Mouse (Mus musculus) thymus, adult 2 months (tissue): ENCODE results near the gene Cilp. TPM values are rescaled to one million over a fixed set of nuclear protein-coding genes. Genes with fewer than 3 reads are reported as not detected.
A peak's percentile ranks its signal among the peaks of the same experiment; 100 is the strongest.
"Not testable (repeated sequence)": the region's sequence is repeated elsewhere in the genome, so short reads cannot be mapped to it uniquely, and the experiment has no call there.

ENCODE experiments used
- DNase-seq: peaks from one replicate; pipeline ENCODE4 v3.0.0; 2021
- H3K27ac ChIP-seq: fragments of 200-500 bp; 2 replicates; pipeline ENCODE4 v1.5.1; 2012; ENCODE audit warnings: low read length, control low read depth; ENCODE audit not compliant: control insufficient read depth, insufficient read depth
- H3K27me3 ChIP-seq: fragments of 200-500 bp; 2 replicates; pipeline ENCODE4 v1.6.1; 2012; ENCODE audit warnings: mild to moderate bottlenecking, low read length, moderate library complexity, mixed read lengths; ENCODE audit not compliant: control insufficient read depth, insufficient read depth
- H3K36me3 ChIP-seq: fragments of 200-500 bp; 2 replicates; pipeline ENCODE4 v1.6.1; 2012; ENCODE audit warnings: mild to moderate bottlenecking, low read length, moderate library complexity; ENCODE audit not compliant: control insufficient read depth, insufficient read depth
- H3K4me1 ChIP-seq: fragments of 200-500 bp; replicated peaks from 2 replicates; pipeline ENCODE4 v1.6.1; 2012; ENCODE audit warnings: low read length; ENCODE audit not compliant: control insufficient read depth, insufficient read depth
- H3K4me3 ChIP-seq: fragments of 200-500 bp; 2 replicates; pipeline ENCODE4 v1.5.1; 2012; ENCODE audit warnings: mild to moderate bottlenecking, low read length, control low read depth, moderate library complexity; ENCODE audit not compliant: control insufficient read depth, insufficient read depth
- CTCF ChIP-seq: fragments of 200-500 bp; IDR thresholded peaks from 2 replicates; pipeline ENCODE4 v1.5.1; 2012; ENCODE audit warnings: mild to moderate bottlenecking, control low read depth, low read length, moderate library complexity, borderline replicate concordance; ENCODE audit not compliant: control insufficient read depth, poor library complexity, insufficient read depth; ENCODE audit errors: extremely low read depth
- POLR2A ChIP-seq: fragments of 200-500 bp; IDR thresholded peaks from 2 replicates; pipeline ENCODE4 v1.6.1; 2012; ENCODE audit warnings: mild to moderate bottlenecking, low read length, control low read depth, moderate library complexity; ENCODE audit not compliant: control insufficient read depth, poor library complexity, insufficient read depth; ENCODE audit errors: extremely low read depth
- WGBS: fragments of 180-500 bp; shearing (Covaris S2); methylation state at CpG from one replicate; pipeline ENCODE4 v1.1.7; 2018; 5-methylcytosine and 5-hydroxymethylcytosine counted together
- polyA plus RNA-seq: library from polyadenylated mRNA; depleted of rRNA; stranded (reverse); fragments of >200 nt; gene quantifications from 2 replicates; pipeline ENCODE4 v1.2.3, GENCODE M21; 2012

Cilp gene
- polyA plus RNA-seq, 1 experiment: 1.8 TPM

DNA sequence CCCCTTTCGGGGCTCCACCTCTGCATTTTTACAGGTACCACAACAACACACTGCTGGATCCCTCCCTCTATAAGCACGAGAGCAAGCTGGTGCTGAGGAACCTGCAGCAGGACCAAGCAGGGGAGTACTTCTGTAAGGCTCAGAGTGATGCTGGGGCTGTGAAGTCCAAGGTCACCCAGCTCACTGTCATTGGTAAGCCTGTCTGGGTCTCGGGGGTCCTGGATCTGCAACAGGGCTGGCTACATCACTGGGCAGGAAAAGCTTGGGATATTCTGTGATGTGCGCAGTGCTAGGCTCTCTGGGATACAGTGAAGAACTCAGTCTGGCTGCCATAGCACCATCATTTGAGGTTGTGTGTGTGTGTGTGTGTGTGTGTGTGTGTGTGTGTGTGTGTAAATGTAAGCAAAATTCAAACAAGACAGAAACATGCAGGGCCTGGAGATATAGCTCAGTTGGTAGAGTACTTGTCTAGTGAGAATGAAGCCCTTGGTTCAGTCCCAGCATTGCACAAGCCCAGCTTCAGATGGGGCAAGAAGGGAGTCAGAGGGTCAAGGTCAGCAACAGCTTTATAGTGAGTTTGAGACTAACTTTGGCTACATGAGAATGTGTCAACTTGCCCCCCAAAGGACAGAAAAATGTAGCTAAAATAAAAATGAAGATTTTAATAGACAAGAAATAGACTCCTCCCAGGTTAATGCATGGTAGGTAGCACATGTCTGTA, 11.0 kb downstream of the Cilp start:
- Histone ChIP-seq H3K27me3 (no peaks in the 10 kb centered on the region), H3K4me3 (no peak overlapping the region), H3K4me1 (no peaks in the 10 kb centered on the region), H3K27ac (no peak overlapping the region), H3K36me3 (no peaks in the 10 kb centered on the region)
- no peak for DNase-seq
- TF ChIP-seq POLR2A (no peak), CTCF (no peak)
- 88% methylated on average over 4 of the region's 4 CpGs for WGBS

- H3K27ac ChIP-seq: no peak overlapping the region
- H3K4me1 ChIP-seq: no peaks in the 10 kb centered on the region
- 80% methylated on average over 5 of the region's 5 CpGs for WGBS
- H3K4me3 ChIP-seq: no peak overlapping the region
- TF ChIP-seq POLR2A (no peak), CTCF (no peak)
- H3K36me3 ChIP-seq: no peaks in the 10 kb centered on the region
- no peaks in the 10 kb centered on the region for H3K27me3 ChIP-seq
- DNase-seq: no peak
Observed at GRCm38 (mm10) chr9:65281536-65282151, 16.7 kb downstream of the Cilp start.

GRCm38 (mm10) chr9:65283301-65283700, 18.3 kb downstream of the Cilp start:
- Histone ChIP-seq H3K36me3 (no peaks in the 10 kb centered on the region), H3K27me3 (no peaks in the 10 kb centered on the region), H3K4me3 (no peak overlapping the region), H3K4me1 (no peaks in the 10 kb centered on the region), H3K27ac (no peak overlapping the region)
- no peak for TF ChIP-seq POLR2A
- TF ChIP-seq CTCF: no peak
- WGBS: 5% methylated on average over 3 of the region's 3 CpGs
- peak; percentile 44 for DNase-seq

DNA sequence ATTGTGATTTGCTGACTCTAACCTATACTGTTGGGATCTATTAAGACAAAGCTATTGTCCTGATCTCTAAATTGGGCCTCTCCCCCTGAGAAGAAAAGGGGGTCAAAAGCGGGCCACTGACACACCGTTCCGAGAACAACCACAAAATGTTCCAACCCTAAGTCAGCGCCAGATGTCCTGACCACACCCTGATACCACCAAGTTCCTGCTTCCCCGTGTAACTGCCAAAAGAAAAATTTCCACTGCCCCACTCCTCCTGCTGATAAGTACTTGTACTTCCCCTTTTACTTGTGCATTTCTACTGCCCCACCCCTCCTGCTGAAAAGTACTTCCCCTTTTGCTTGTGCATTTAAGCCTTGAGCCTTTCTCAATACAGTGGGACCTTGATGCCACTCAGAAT, 23.3 kb downstream of the Cilp start:
- 27% methylated on average over 5 of the region's 5 CpGs for WGBS
- not testable (repeated sequence) for H3K27ac ChIP-seq, H3K4me1 ChIP-seq, H3K27me3 ChIP-seq, H3K4me3 ChIP-seq, DNase-seq, H3K36me3 ChIP-seq

DNA sequence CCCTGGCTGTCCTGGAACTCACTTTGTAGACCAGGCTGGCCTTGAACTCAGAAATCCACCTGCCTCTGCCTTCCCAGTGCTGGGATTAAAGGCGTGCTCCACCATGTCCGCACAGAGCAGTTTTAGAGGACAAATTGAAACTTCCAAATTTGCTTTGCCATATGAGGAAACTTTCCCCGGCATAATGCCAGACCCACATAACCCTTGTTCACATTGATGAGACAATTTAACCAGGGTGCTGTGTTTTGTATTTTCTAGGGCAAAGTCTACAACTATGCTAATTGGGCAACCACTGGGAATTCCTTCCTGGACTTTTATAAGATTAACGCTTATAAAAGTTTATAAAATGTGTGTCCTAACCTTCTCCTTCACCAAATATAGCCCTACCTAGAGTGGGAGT, 25.0 kb downstream of the Cilp start:
- no peak for DNase-seq
- no peak overlapping the region for H3K27ac ChIP-seq
- no peak overlapping the region for H3K4me3 ChIP-seq
- no peak for TF ChIP-seq POLR2A
- TF ChIP-seq CTCF: no peak
- H3K4me1 ChIP-seq: peaks cover 4% of the 10 kb centered on the region
- no peaks in the 10 kb centered on the region for H3K27me3 ChIP-seq
- 95% methylated on average over 4 of the region's 4 CpGs for WGBS
- no peaks in the 10 kb centered on the region for H3K36me3 ChIP-seq

DNA sequence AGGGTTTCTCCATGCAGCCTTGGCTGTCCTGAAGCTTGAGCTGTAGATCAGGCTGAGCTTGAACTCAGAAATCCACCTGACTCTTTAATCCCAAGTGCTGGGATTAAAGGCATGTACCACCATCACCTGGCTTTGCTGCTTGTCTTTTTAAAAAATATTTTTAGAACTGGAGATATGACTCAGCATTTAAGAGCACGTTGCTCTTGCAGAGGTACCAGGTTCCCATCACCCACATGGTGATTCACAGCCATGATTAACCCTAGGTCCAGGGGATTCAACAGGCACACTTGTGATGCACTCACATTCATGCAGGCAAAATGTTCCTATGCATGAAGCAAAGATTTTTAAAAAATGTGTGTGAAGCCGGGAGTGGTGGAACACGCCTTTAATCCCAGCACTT, 27.4 kb downstream of the Cilp start:
- peaks cover 5% of the 10 kb centered on the region for H3K4me1 ChIP-seq
- no peak overlapping the region for H3K27ac ChIP-seq
- DNase-seq: no peak
- H3K27me3 ChIP-seq: no peaks in the 10 kb centered on the region
- TF ChIP-seq POLR2A: no peak
- TF ChIP-seq CTCF: no peak
- 0 out of 2 replicates have a peak, but pooled peaks cover 1% of the 10 kb centered on the region for H3K36me3 ChIP-seq
- no peak overlapping the region for H3K4me3 ChIP-seq
- 74% methylated on average over 3 of the region's 3 CpGs for WGBS
